Mouse (Mus musculus): ENCODE results near the gene Dlg2. TPM values are rescaled to one million over a fixed set of nuclear protein-coding genes. Genes with fewer than 3 reads are reported as not detected.

The Dlg2 gene
- polyA plus RNA-seq, 1 experiment from 2014 or later = 3.0 TPM

GRCm38 (mm10) chr7:91785871-91786270 lies 1309.4 kb downstream of the Dlg2 start:
- H3K27ac ChIP-seq (ENCODE audit: low read depth, low read length) = no peak overlapping the region
- H3K4me3 ChIP-seq (ENCODE audit: low read depth, low read length) = no peak overlapping the region
- ATAC-seq (replicated peaks; ENCODE audit: low FRiP score) = no peak
- no peaks in the 10 kb centered on the region for H3K36me3 ChIP-seq (ENCODE audit: control insufficient read depth, insufficient read depth, low read length)
- H3K27me3 ChIP-seq (ENCODE audit: control insufficient read depth, insufficient read depth, low read length) = no peaks in the 10 kb centered on the region
- no peak overlapping the region for H3K9ac ChIP-seq (ENCODE audit: low read length)
- no peak for DNase-seq (ENCODE audit: low spot score)
- H3K4me1 ChIP-seq (replicated peaks; ENCODE audit: control insufficient read depth, insufficient read depth, low read length) = no peaks in the 10 kb centered on the region
- 83% methylated on average over 3 of the region's 3 CpGs for WGBS
- H3K4me2 ChIP-seq (ENCODE audit: low read depth, low read length, severe bottlenecking) = no peak overlapping the region
- no peaks in the 10 kb centered on the region for H3K9me3 ChIP-seq (ENCODE audit: control insufficient read depth, low read length)

- Histone ChIP-seq H3K4me2 (ENCODE audit: low read depth, low read length, severe bottlenecking) (no peak overlapping the region), H3K27me3 (ENCODE audit: control insufficient read depth, insufficient read depth, low read length) (no peaks in the 10 kb centered on the region), H3K36me3 (ENCODE audit: control insufficient read depth, insufficient read depth, low read length) (no peaks in the 10 kb centered on the region), H3K4me1 (replicated peaks; ENCODE audit: control insufficient read depth, insufficient read depth, low read length) (no peaks in the 10 kb centered on the region), H3K4me3 (ENCODE audit: low read depth, low read length) (no peak overlapping the region), H3K9me3 (ENCODE audit: control insufficient read depth, low read length) (no peaks in the 10 kb centered on the region), H3K27ac (ENCODE audit: low read depth, low read length) (no peak overlapping the region), H3K9ac (ENCODE audit: low read length) (no peak overlapping the region)
- WGBS = 82% methylated on average over 4 of the region's 4 CpGs
- ATAC-seq (replicated peaks; ENCODE audit: low FRiP score) (no peak), DNase-seq (ENCODE audit: low spot score) (no peak)
These were observed 1314.6 kb downstream of the Dlg2 start for GRCm38 (mm10) chr7:91790949-91791564.

GRCm38 (mm10) chr7:91806632-91807031 lies 1330.2 kb downstream of the Dlg2 start:
- DNase-seq (ENCODE audit: low spot score) (no peak), ATAC-seq (replicated peaks; ENCODE audit: low FRiP score) (peak; percentile 64)
- Histone ChIP-seq H3K4me1 (replicated peaks; ENCODE audit: control insufficient read depth, insufficient read depth, low read length) (no peaks in the 10 kb centered on the region), H3K27ac (ENCODE audit: low read depth, low read length) (no peak overlapping the region), H3K9me3 (ENCODE audit: control insufficient read depth, low read length) (no peaks in the 10 kb centered on the region), H3K27me3 (ENCODE audit: control insufficient read depth, insufficient read depth, low read length) (no peaks in the 10 kb centered on the region), H3K36me3 (ENCODE audit: control insufficient read depth, insufficient read depth, low read length) (no peaks in the 10 kb centered on the region), H3K4me3 (ENCODE audit: low read depth, low read length) (no peak overlapping the region), H3K9ac (ENCODE audit: low read length) (no peak overlapping the region), H3K4me2 (ENCODE audit: low read depth, low read length, severe bottlenecking) (no peak overlapping the region)
- WGBS = 14% methylated on average over 4 of the region's 4 CpGs

- Histone ChIP-seq H3K9me3 (ENCODE audit: control insufficient read depth, low read length) (no peaks in the 10 kb centered on the region), H3K27ac (ENCODE audit: low read depth, low read length) (no peak overlapping the region), H3K4me1 (replicated peaks; ENCODE audit: control insufficient read depth, insufficient read depth, low read length) (no peaks in the 10 kb centered on the region), H3K4me2 (ENCODE audit: low read depth, low read length, severe bottlenecking) (no peak overlapping the region), H3K4me3 (ENCODE audit: low read depth, low read length) (no peak overlapping the region), H3K9ac (ENCODE audit: low read length) (no peak overlapping the region), H3K36me3 (ENCODE audit: control insufficient read depth, insufficient read depth, low read length) (no peaks in the 10 kb centered on the region), H3K27me3 (ENCODE audit: control insufficient read depth, insufficient read depth, low read length) (no peaks in the 10 kb centered on the region)
- DNase-seq (ENCODE audit: low spot score) (no peak), ATAC-seq (replicated peaks; ENCODE audit: low FRiP score) (no peak)
- 67% methylated on average over 2 of the region's 2 CpGs for WGBS
These were observed 1334.3 kb downstream of the Dlg2 start for GRCm38 (mm10) chr7:91810774-91811173.

GRCm38 (mm10) chr7:91818004-91818403 lies 1341.5 kb downstream of the Dlg2 start:
- no peaks in the 10 kb centered on the region for H3K9me3 ChIP-seq (ENCODE audit: control insufficient read depth, low read length)
- H3K4me1 ChIP-seq (replicated peaks; ENCODE audit: control insufficient read depth, insufficient read depth, low read length) = no peaks in the 10 kb centered on the region
- H3K27ac ChIP-seq (ENCODE audit: low read depth, low read length) = no peak overlapping the region
- H3K4me2 ChIP-seq (ENCODE audit: low read depth, low read length, severe bottlenecking) = no peak overlapping the region
- WGBS = 73% methylated on average over 1 of the region's 1 CpGs
- DNase-seq (ENCODE audit: low spot score) (no peak), ATAC-seq (replicated peaks; ENCODE audit: low FRiP score) (no peak)
- no peak overlapping the region for H3K9ac ChIP-seq (ENCODE audit: low read length)
- no peak overlapping the region for H3K4me3 ChIP-seq (ENCODE audit: low read depth, low read length)
- H3K36me3 ChIP-seq (ENCODE audit: control insufficient read depth, insufficient read depth, low read length) = no peaks in the 10 kb centered on the region
- H3K27me3 ChIP-seq (ENCODE audit: control insufficient read depth, insufficient read depth, low read length) = no peaks in the 10 kb centered on the region

GRCm38 (mm10) chr7:91832207-91832606 lies 1355.7 kb downstream of the Dlg2 start:
- no peaks in the 10 kb centered on the region for H3K9me3 ChIP-seq (ENCODE audit: control insufficient read depth, low read length)
- no peak for ATAC-seq (replicated peaks; ENCODE audit: low FRiP score)

GRCm38 (mm10) chr7:91845723-91846122 lies 1369.3 kb downstream of the Dlg2 start:
- Histone ChIP-seq H3K9me3 (ENCODE audit: control insufficient read depth, low read length) (no peaks in the 10 kb centered on the region), H3K27me3 (ENCODE audit: control insufficient read depth, insufficient read depth, low read length) (no peaks in the 10 kb centered on the region), H3K36me3 (ENCODE audit: control insufficient read depth, insufficient read depth, low read length) (no peaks in the 10 kb centered on the region), H3K4me2 (ENCODE audit: low read depth, low read length, severe bottlenecking) (no peak overlapping the region), H3K9ac (ENCODE audit: low read length) (no peak overlapping the region), H3K4me1 (replicated peaks; ENCODE audit: control insufficient read depth, insufficient read depth, low read length) (no peaks in the 10 kb centered on the region), H3K27ac (ENCODE audit: low read depth, low read length) (no peak overlapping the region), H3K4me3 (ENCODE audit: low read depth, low read length) (no peak overlapping the region)
- ATAC-seq (replicated peaks; ENCODE audit: low FRiP score) = no peak
- WGBS = 64% methylated on average over 1 of the region's 1 CpGs
- no peak for DNase-seq (ENCODE audit: low spot score)

More at GRCm38 (mm10) chr7:91832207-91832606, 1355.7 kb downstream of the Dlg2 start:
- no peak overlapping the region for H3K4me3 ChIP-seq (ENCODE audit: low read depth, low read length)
- H3K9ac ChIP-seq (ENCODE audit: low read length) = no peak overlapping the region
- no peak overlapping the region for H3K4me2 ChIP-seq (ENCODE audit: low read depth, low read length, severe bottlenecking)
- no peaks in the 10 kb centered on the region for H3K36me3 ChIP-seq (ENCODE audit: control insufficient read depth, insufficient read depth, low read length)
- DNase-seq (ENCODE audit: low spot score) = no peak
- no peaks in the 10 kb centered on the region for H3K4me1 ChIP-seq (replicated peaks; ENCODE audit: control insufficient read depth, insufficient read depth, low read length)
- H3K27me3 ChIP-seq (ENCODE audit: control insufficient read depth, insufficient read depth, low read length) = no peaks in the 10 kb centered on the region
- WGBS = 74% methylated on average over 5 of the region's 5 CpGs
- H3K27ac ChIP-seq (ENCODE audit: low read depth, low read length) = no peak overlapping the region

GRCm38 (mm10) chr7:91849364-91849763 lies 1372.9 kb downstream of the Dlg2 start:
- no peaks in the 10 kb centered on the region for H3K27me3 ChIP-seq (ENCODE audit: control insufficient read depth, insufficient read depth, low read length)
- no peak for ATAC-seq (replicated peaks; ENCODE audit: low FRiP score)

GRCm38 (mm10) chr7:91853653-91854052 lies 1377.2 kb downstream of the Dlg2 start:
- DNase-seq (ENCODE audit: low spot score) (no peak), ATAC-seq (replicated peaks; ENCODE audit: low FRiP score) (no peak)
- Histone ChIP-seq H3K9ac (ENCODE audit: low read length) (no peak overlapping the region), H3K4me1 (replicated peaks; ENCODE audit: control insufficient read depth, insufficient read depth, low read length) (no peaks in the 10 kb centered on the region), H3K4me3 (ENCODE audit: low read depth, low read length) (no peak overlapping the region), H3K9me3 (ENCODE audit: control insufficient read depth, low read length) (no peaks in the 10 kb centered on the region), H3K36me3 (ENCODE audit: control insufficient read depth, insufficient read depth, low read length) (no peaks in the 10 kb centered on the region), H3K27me3 (ENCODE audit: control insufficient read depth, insufficient read depth, low read length) (no peaks in the 10 kb centered on the region), H3K27ac (ENCODE audit: low read depth, low read length) (no peak overlapping the region), H3K4me2 (ENCODE audit: low read depth, low read length, severe bottlenecking) (no peak overlapping the region)
- 57% methylated on average over 4 of the region's 4 CpGs for WGBS

More at GRCm38 (mm10) chr7:91849364-91849763, 1372.9 kb downstream of the Dlg2 start:
- no peak overlapping the region for H3K4me2 ChIP-seq (ENCODE audit: low read depth, low read length, severe bottlenecking)
- DNase-seq (ENCODE audit: low spot score) = no peak
- H3K9me3 ChIP-seq (ENCODE audit: control insufficient read depth, low read length) = no peaks in the 10 kb centered on the region
- no peak overlapping the region for H3K9ac ChIP-seq (ENCODE audit: low read length)
- no peaks in the 10 kb centered on the region for H3K36me3 ChIP-seq (ENCODE audit: control insufficient read depth, insufficient read depth, low read length)
- no peak overlapping the region for H3K27ac ChIP-seq (ENCODE audit: low read depth, low read length)
- no peak overlapping the region for H3K4me3 ChIP-seq (ENCODE audit: low read depth, low read length)
- H3K4me1 ChIP-seq (replicated peaks; ENCODE audit: control insufficient read depth, insufficient read depth, low read length) = no peaks in the 10 kb centered on the region

Measured in forebrain, embryonic 11.5 days (tissue).